Mouse (Mus musculus) ovary, adult 18-20 months (tissue): ENCODE measurements at regions not wholly inside any gene's neighbourhood (a gene's known extent, or its start where the extent isn't known, plus 50 kb on each side); places are given as distances from the start of the nearest gene placed in this dataset.
"Not testable (repeated sequence)": the region's sequence is repeated elsewhere in the genome, so short reads cannot be mapped to it uniquely, and the experiment has no call there.

Source experiments
- DNase-seq: peaks from one replicate; pipeline ENCODE4 v3.0.0; 2022; ENCODE audit warnings: low spot score, mixed read lengths

DNA sequence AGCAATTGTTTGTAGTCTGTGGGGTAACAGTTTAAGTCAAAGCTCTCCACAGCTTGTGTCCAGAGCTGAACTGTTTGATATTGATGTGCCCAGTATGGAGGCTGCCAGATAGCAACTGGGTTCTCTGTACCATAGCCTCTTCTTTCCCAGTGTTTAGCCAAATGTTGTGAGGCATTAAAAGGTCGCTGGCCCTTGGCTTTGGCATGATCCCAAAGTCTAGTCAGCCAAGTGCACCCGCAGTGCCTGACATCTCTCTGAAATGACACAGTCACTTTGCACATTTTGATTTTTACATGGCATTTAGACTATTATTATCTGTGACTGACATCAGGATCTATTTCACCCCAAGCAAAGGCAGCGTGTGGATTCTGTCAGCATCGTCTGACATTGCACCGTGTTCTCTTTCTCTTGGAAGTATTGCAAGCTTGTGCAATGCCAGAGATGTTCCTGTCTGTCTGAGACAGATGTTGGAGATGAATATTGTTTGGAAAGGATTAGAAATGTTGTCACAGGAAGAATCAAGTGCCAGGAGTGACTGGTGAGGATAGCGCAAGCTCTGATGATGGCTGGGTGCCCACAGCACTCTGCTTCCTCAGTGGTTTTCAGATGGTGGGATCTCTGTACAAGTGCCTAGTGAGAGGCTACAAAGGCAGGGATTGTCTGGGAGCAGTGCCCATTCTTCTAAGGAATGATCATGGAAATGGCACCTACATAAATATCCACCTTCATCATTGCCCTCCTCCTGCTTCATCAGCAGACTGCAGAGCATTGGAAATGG is 289.3 kb upstream of the Shh start:
- no peak for DNase-seq

DNA sequence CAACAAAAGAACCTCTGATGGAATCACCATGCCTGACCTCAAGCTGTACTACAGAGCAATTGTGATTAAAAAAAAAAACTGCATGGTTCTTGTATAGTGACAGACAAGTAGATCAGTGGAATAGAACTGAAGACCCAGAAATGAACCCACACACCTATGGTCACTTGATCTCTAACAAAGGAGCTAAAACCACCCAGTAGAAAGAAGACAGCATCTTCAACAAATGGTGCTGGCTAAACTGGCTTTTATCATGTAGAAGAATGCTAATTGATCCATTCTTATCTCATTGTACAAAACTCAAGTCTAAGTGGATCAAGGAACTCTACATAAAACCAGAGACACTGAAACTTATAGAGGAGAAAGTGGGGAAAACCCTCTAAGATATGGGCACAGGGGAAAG is 284.8 kb upstream of the Shh start:
- DNase-seq = not testable (repeated sequence)

DNA sequence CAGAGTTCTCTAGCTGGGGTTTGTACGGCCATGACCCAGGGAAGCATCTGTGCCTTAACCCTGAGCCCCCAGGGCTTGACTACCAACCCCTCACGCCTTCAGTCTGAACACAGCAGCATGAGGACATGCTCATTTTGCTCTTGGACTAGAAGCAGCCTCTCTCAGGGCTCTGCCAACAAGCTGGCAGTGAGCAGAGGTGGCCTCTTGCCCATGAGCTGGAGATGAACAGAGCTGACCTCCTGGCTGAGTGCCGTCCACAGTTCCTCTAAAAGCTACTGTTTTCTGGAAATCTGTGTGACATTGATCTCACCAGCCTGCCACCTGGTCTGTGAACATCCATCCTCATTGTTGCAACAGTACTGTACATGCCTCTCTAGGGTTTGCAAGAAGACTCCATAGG is 267.7 kb upstream of the Shh start:
- no peak for DNase-seq

DNA sequence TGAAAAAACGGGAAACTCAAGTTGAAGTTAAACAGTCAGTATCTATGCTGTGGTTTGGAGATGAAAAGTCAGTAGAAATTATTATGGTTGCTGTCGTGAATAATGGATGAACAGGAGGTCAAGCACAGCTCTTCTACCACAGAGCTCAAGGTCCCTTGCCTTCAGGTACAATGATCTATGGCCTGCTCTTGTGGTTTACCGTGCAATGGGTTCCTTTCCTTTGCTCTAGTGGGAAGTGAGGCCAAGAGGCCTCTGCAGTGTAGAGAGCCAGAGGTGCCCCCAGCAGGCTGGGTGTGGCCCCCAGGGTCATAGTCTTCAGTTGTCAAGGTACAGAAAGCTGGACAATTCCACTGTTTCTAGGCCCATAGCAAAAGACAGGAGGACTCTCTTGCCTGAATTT is 255.0 kb upstream of the Shh start:
- DNase-seq = no peak

DNA sequence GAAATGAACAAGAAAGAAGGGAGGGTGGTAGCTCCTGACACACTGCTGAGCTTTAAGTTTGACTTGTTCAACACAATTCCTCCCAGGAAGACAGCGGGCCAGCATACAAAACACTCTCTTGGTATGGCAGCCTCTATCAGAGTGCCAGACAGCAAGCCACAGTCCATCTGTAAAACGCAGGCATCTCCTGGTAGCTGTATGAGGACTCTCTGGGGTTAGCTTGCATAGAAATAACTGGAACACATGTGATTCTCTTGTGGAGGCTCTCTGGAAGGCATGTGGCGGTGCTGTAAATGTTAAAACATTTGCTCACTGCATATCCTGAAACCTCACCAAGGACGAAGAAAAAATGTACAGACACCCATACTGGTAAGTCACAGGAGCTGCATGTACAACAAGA is 247.9 kb upstream of the Shh start:
- no peak for DNase-seq

DNA sequence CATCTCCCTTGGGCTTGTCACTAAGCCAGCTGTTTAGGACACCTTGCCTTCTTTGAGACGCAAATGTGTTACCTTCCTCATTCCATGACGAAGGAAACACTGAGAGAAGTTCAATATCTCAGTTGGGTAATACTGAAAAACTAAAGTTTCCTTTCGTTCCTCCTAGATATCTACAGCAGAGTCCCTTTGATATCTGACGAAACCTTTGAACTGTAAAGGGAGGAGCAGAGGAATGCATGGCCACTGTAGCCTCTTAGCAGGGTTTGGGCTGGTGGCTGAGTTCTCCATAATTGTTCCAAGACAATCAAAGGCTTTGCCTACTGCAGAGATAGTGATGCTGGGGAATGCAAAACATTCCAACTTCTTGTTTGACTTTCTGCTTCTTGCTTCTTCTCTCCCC is 243.5 kb upstream of the Shh start:
- DNase-seq = no peak

DNA sequence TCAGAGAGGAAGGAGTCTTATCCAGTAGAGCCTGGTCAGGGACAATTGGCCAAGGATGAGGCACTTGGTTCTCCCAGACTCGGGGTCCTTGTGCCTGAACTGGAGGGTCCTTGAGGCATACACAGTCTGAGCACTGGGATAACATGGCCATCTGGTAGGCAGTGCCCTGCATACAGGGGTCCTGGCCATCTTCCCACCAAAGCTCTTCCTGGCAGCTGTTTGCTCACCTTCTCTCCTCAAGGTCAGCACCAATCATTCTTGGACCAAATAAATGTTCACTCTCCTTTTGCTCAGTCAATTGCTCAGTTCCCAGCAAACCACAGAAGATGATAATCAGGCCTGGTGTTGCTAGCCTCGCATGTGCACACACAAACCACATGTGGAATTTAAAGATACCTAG is 242.6 kb upstream of the Shh start:
- DNase-seq = no peak

DNA sequence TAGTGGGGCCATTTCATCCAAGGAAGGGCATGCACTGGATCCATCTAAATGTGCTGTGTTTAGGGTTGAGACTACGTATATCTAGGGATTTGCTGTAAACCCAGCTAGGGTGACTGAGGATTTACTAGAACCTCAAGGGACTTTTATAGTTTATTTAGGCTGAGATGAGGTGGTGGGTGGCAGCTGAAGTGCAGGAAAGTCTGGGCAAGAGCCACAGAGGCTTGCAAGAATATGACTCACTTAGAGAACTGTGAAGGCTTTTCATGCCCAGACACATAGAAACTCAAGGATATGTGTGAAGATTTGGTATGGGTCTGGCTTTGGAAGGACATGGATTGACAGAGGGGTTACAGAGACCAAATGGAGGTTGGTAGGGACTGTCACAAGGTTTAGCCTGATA is 237.3 kb upstream of the Shh start:
- DNase-seq = no peak

DNA sequence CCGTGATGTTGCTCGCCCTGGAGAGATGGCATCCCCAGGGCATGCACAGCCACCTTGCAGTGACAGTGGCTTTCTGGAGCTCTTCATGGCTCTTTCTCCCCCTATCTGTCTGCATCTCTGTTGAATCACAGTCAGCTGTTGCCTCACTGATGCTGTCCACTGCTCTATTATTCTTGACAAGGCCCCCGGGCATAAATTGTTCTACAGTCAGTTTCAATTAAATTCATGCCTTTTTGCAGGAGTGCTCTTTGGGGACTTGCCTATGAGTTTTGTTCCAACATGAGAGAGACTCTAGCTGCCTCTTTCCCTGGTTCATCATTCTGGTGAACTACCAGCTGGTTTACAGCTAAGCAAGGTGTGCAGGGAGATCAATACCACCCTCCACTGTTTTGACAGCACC is 229.9 kb upstream of the Shh start:
- no peak for DNase-seq

DNA sequence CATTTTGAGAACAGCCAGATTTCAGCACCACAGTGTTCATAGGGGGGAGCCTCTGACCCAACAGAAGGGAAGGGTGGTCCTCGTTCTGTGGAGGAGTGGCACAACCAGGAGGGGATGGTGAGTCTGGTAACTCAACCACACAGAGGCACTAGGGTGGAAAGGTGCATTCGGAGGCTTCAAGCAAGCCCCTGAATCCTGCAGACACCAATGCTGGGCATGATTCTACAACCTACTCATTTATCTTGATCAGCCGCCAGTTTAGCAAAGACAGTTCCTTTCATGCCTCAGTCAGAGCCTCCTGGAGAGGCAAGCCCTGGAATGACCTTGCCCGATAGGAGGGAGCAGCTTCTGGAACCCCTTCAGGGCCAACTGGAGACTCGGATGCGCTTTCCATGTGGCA is 223.1 kb upstream of the Shh start:
- no peak for DNase-seq

DNA sequence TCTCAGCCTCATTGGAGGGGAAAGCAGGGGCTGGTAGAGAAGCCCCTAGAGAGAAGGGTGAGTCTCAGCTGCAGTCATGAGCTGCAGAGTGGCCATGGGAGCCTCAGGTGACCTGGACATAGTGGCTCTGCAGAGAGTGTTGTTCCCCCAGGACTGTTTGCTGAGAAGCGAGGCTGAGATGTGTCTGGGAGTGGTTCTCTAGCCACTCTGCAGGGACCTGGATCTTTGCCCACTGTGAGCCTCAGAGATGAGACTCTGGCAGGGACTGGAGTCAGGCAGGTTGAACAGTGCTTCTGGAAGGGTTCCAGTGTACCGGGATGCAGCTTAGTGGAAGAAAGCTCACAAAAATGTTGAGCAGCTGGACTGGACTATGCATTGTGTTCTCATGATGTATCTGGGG is 222.6 kb upstream of the Shh start:
- no peak for DNase-seq

DNA sequence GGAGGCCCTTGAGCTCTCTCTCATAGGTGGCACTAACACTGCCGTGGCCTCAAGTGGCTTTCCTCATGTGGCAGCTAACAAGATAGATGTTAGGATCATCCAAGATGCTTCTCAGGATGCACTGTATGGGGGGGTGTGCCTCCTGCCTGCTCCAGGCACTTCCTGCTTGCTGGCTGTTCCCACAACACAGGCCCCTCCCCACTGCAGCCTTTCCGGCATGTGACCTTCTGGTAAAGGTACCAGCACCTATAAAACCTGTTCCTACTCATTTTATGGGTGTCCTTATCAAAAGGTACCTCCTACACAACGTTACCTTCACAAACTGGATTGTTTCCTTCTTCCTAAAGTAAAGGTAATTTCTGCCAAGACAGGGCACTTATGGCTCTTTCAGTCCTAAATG is 222.1 kb upstream of the Shh start:
- DNase-seq = no peak

DNA sequence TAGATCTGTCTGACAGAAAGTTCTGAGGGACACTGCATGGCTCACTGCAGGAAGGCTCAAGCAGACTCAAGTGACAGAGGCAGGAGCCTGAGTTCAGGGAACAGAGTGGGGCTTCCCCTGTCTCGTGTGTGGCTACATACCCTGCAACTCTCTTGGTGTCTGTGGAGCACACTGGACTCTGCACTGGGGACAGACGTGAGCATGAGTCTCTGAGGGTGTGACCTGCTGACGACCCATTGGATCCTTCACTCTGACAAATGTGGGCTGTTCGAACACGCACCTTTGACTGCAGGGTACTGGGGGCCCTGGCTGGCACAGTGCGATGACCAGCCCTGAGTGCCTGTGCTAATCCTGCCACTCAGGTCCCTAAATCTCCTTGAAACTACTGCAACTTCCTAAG is 215.8 kb upstream of the Shh start:
- no peak for DNase-seq

DNA sequence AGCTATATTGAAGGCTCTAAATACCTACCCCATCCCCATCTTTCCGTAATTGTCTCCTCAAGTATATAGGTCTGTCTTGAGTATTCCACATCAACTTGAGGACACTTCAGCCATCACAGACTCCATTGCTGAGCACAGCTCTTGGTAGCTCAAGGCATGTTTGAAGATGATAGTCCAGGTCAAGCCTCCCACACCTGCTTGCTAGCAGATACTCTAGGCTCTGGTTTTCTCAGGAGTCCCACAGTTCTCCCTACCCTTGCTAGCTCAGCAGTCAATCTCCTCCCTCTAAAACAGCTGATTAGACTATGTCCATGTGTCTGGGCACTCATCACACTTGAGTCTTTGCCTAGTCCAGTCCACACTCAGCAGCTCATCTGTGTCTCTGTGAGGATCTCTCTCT is 213.3 kb upstream of the Shh start:
- DNase-seq = no peak

DNA sequence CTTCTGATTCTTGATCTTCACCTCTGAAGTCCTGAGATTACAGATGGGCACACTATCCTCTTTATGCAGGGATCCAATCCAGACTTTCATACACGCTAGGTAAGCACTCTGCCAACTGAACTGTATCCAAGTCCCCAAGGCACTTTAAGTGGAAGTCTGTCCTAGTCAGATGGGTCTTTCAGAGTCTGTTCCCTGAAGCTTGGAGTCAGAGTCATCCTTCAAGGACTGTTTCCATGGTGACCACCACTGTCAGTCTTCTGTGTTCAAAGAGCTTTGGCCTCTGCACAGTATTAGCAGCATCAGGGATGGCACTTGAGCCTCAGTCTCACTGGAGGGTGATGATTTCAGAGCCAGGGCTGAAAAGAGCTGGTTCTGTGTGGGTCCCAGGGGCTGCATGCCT is 212.7 kb upstream of the Shh start:
- DNase-seq = no peak

DNA sequence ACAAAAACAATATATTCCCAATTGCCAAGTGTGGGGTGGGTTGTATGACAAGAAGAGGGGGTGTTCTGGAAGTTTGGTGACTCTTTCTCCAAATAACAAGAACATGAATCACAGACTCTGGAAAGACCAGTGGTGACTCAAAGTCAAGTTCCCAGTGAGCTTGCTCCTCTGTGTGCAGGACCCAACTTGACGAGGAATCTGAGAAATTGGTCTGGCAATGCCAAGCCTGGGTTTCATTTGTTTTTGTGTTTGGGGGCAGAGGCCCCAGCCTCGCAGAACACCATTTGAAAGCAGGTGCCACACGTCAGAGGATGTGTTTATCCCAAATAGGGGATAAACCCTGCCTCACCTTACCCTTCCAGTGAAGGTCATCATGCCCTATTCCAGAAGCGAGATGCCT is 163.1 kb upstream of the Shh start:
- DNase-seq = no peak

DNA sequence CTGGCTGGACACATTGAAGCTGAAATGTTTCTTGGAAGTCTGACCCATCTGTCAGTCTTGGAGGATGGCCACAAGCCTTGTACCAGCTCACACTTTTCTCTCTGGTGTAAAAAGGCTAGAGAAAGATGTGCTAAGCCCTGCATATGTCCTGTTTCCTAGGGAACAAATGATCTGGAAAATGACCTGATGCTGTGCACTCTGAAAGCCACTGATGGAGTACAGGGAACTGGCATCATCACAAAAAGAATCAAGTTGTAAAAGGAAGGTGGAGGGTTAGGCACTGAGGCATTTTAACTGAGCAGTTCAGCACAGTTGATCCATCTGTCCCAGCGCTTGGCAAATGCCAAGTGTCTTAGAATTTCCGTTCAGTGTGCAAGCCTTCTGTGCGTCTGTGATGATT is 144.8 kb upstream of the Shh start:
- DNase-seq = no peak

DNA sequence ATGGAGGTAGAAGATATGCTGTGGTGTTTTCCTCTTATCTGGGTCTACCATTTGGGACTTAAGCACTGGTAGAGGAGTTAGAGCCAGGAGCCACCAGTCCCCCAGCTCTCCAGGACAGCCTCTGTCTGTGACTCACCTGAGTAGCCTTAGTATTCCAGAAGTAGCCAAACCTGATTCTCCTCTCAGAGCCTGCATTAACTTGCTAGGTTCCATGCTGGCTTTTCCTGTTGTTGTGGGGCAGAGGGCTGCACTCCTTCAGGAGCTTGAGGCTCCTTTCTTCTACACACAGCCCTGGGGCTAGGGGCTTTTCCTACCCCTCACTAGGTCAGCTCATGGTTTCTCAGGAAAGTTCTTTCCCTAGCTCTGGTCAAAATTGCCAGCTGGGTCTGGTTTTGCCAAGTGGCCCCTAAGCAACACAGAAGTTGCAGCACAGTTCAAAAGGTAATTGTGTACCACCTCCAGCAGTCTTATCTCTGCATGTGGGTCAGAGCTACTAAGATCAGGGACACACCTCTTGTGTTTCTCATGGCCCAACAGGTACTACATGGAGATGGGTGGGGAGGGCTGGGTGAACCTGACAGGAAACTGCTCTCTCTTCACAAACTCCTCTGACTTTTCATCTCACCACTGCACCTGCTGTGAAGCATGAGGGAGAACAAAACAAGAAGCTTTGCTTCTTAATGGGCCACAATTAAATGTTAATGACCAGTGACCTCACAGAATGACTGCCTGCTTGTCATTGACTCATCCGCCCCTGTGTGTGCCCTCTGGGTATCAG is 129.7 kb upstream of the Shh start:
- DNase-seq = no peak

DNA sequence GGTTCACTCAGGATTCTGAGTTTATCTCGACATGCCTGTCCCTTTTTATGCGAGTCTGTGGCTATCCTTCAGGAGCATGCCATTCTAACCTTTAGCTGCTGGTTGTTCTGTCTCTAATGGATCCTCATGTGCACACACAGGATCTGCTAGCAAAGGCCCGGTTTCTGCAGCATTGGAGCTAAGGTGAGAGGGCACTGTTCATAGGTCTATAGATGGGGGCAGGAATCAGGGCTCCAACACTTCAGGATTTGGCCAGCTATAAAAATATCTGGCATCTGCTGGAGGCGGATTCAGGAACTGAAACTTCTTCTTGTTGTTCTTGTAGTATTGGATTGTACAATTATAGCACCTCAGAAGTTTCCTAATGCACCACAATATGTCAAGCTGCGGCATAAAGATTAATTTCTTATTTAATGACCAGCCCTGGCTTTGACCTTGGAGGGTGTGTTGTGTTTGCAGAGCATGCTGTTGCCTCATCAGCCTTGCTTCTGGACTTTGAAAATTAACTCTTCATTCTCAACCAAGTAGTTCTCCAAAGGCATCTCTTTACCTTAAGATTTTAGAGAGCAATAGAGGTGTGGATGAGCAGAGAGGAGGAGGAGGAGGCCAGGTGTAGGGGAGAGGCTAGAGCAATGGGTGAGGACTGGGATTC is 104.4 kb upstream of the Shh start:
- DNase-seq = no peak

DNA sequence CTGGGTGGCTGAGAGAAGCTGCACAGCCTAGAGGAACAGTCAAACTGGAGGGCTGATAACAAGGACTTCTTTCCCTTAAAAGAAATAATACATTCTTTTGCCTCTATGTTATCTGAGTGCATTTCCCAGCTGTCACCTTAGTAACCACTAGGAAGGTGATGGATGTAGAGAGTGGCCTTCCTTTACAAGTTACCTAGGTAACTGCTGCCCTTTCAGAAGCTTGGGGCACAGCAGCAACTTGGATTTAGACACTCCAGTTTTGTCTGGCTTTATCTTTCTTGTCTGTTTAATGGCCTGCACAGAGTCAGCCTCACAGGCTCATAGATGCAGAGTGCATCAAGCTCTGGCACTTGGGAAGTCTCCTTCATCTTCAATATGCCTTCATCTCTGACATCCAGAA is 101.4 kb upstream of the Shh start:
- no peak for DNase-seq

DNA sequence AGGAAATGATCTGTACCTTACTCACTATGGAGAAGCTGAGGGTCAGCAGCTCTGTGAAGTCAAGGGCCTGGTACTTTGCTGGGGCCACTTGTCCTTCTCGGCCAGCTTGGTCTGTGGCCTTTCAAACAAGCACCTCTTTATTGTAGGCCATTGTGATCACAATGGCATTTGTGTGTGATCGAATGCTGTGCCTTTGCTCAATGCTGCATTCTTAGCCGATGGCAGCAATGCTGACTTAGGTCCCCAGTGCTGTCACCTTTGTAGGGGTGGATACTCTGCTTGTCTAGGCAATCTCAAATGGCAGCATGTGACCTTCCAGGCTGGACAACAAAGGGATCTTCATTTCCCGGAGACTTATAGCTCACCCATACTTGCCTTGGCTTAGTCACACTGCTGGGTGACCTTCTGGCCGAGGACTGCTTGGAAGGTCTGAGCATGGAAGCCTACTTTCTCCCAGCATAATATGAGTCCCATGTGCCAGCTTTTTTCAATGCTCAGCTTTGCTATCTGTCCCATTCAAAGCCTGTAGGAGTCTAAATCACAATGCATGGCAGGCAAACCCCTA is 100.4 kb upstream of the Shh start:
- no peak for DNase-seq

DNA sequence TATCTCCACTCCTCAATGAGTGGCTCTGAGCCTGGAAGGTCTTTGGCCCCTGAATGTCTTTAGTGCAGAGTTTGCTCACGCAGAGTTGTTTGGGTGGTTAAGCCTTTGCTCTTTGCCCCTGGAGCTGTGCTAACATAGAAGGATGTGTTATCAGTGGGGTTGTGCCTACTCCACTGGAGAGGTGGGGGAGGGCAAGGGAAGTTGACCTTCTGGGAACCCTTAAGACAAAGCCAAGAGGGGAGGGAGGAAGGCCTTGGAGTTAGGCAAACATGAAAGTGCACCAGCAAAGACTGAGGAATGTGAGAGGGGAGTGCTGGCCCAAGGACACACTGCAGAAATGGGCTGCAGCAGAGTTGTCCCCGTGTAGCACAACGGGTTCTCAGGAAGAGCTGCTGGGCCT is 96.3 kb upstream of the Shh start:
- peak; percentile 78 for DNase-seq

DNA sequence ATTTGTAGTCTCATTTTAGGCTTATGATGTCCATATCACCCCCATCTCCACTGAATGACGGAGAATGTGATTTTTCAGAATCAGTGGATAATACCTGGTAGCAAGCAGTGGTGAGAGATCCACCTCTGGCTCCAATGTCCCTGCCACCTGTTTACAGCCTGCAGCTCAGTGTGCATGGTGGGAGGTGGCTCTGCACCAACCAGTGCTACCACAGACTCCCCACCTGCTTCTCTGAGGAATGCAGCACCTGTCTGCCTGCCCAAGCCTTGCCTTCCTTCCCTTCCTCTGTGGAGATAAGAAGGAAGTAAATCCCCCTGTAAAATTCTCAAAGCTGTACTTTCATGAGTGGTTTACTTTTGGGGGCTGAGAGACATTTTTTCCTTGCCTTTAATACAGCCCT is 95.9 kb upstream of the Shh start:
- DNase-seq = no peak
